8 mouse cellular contexts compared by ENCODE assay signal in the genomic region with DNA sequence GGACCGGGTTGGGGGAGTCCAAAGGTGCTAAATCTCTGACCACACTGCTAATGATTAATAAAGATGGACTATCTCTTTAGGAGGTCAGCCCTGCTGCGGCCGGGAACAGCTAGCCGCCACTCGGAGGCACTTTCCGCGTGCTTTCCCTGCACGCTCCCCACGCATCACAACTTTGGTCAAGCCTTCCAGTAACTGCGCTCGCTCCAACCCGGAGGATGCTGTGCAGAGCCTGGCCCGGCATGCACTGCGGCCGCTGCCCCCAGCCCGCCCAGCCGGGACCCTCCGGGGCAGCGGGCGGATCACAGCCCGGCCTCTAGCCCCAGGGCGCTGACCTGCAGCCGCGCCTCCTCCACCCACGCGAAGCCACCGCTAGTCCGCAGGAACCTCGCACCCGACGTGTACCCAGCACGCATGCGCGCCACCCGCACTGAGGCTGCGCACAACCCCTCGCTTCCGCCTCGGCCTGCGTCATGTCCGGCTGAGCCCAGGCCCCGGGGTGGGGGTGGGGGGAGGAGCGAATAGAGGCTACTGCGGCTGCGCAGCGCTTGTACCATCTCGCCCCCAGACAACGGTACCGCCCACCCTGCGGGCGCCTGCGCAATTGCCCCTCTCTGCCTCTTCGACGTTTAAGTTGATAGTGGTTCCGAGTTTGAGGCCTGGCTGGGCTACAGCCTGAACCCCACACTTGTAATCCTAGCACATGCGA. TPM values are rescaled to one million over a fixed set of nuclear protein-coding genes. Genes with fewer than 3 reads are reported as not detected.
DNase-seq lines count a peak whose midpoint lies in the region; ATAC-seq and TF ChIP-seq lines count a peak whose summit lies in the region.

No protein-coding gene starts in this region.

- H3K9me3 ChIP-seq in ES-E14 (ENCODE audit: control insufficient read depth, insufficient read depth, low read depth, low read length) = no peaks in the 10 kb centered on the region
- no peaks in the 10 kb centered on the region for H3K9me3 ChIP-seq in forebrain, embryonic 16.5 days (ENCODE audit: control insufficient read depth, low read length)
- no peaks in the 10 kb centered on the region for H3K9me3 ChIP-seq in lung, embryonic 14.5 days (ENCODE audit: low read depth, low read length)

- TF ChIP-seq CTCF in layer of hippocampus, adult 2 months (conservative IDR thresholded peaks at IDR 0.05) = peak; percentile 56
- TF ChIP-seq CTCF in lung, embryonic 14.5 days (IDR thresholded peaks at IDR 0.05; ENCODE audit: low read depth) = no peak; the same call in 1 of the 2 replicates
- no peak for TF ChIP-seq CTCF in olfactory bulb, adult 2 months (IDR thresholded peaks at IDR 0.05; ENCODE audit: insufficient read depth, low read depth, low read length)
- peak; percentile 20; the same call in 1 of the 2 replicates for TF ChIP-seq CTCF in thymus, adult 2 months (IDR thresholded peaks at IDR 0.05; ENCODE audit: borderline replicate concordance, control insufficient read depth, extremely low read depth, insufficient read depth, low read length, poor library complexity)

- H3K27ac ChIP-seq in ES-E14 (ENCODE audit: insufficient read depth, low read depth, low read length, poor library complexity, severe bottlenecking) = peak overlapping the region; percentile 64
- peak overlapping the region; percentile 60 for H3K27ac ChIP-seq in forebrain, embryonic 16.5 days (ENCODE audit: low read length)
- peak overlapping the region; percentile 94 for H3K27ac ChIP-seq in layer of hippocampus, adult 2 months
- H3K27ac ChIP-seq in lung, embryonic 14.5 days (ENCODE audit: low read depth) = peak overlapping the region; percentile 83
- H3K27ac ChIP-seq in olfactory bulb, adult 2 months (ENCODE audit: insufficient read depth, low read depth, low read length) = peak overlapping the region; percentile 60
- peak overlapping the region; percentile 36 for H3K27ac ChIP-seq in thymus, adult 2 months (ENCODE audit: control insufficient read depth, insufficient read depth, low read length)

- DNase-seq in ES-E14 (ENCODE audit: low read depth, low spot score) = peak; percentile 99
- peak; percentile 99 for DNase-seq in cerebellum, adult 11-12 months
- peak; percentile 99 for DNase-seq in heart, postnatal 36 days
- DNase-seq in layer of hippocampus, adult 2 months (ENCODE audit: low spot score in 2 of 2) = peak; percentile 96 to 99
- peak; percentile 99 for DNase-seq in lung, embryonic 14.5 days
- peak; percentile 98 for DNase-seq in thymus, adult 2 months

- H3K36me3 ChIP-seq in ES-E14 (ENCODE audit: control insufficient read depth, insufficient read depth, low read length, poor library complexity, severe bottlenecking) = peaks cover 22% of the 10 kb centered on the region
- H3K36me3 ChIP-seq in forebrain, embryonic 16.5 days (ENCODE audit: control insufficient read depth, insufficient read depth) = peaks cover 3% of the 10 kb centered on the region; the same call in 1 of the 2 replicates
- H3K36me3 ChIP-seq in lung, embryonic 14.5 days (ENCODE audit: insufficient read depth) = peaks cover 24% of the 10 kb centered on the region
- H3K36me3 ChIP-seq in thymus, adult 2 months (ENCODE audit: control insufficient read depth, insufficient read depth, low read length) = peaks cover 4% of the 10 kb centered on the region; the same call in 1 of the 2 replicates

- H3K9ac ChIP-seq in ES-E14 (ENCODE audit: insufficient read depth, low read depth, low read length, poor library complexity, severe bottlenecking) = peak overlapping the region; percentile 93
- H3K9ac ChIP-seq in forebrain, embryonic 16.5 days (replicated peaks; ENCODE audit: low read depth, low read length) = peak overlapping the region; percentile 68
- peak overlapping the region; percentile 87 for H3K9ac ChIP-seq in lung, embryonic 14.5 days

- peak; percentile 90 for TF ChIP-seq POLR2A in olfactory bulb, adult 2 months (IDR thresholded peaks at IDR 0.05; ENCODE audit: insufficient read depth, low read depth, low read length)
- TF ChIP-seq POLR2A in thymus, adult 2 months (IDR thresholded peaks at IDR 0.05; ENCODE audit: control insufficient read depth, extremely low read depth, insufficient read depth, low read length, poor library complexity) = peak; percentile 86

- peak overlapping the region; percentile 75 to 92 for H3K4me3 ChIP-seq in ES-E14 (ENCODE audit: insufficient read depth in 1 of 2, low read depth in 1 of 2, low read length in 2 of 2, poor library complexity in 1 of 2, severe bottlenecking in 1 of 2)
- H3K4me3 ChIP-seq in forebrain, embryonic 16.5 days (replicated peaks; ENCODE audit: low read length) = peak overlapping the region; percentile 70
- peak overlapping the region; percentile 99 for H3K4me3 ChIP-seq in layer of hippocampus, adult 2 months
- peak overlapping the region; percentile 90 for H3K4me3 ChIP-seq in lung, embryonic 14.5 days (ENCODE audit: low read depth, low read length)
- peak overlapping the region; percentile 79 for H3K4me3 ChIP-seq in olfactory bulb, adult 2 months (ENCODE audit: insufficient read depth, low read depth, low read length)
- peak overlapping the region; percentile 84 for H3K4me3 ChIP-seq in thymus, adult 2 months (ENCODE audit: control insufficient read depth, insufficient read depth, low read length)

- under 1% methylated on average over 55 of the region's 56 CpGs for WGBS in forebrain, embryonic 16.5 days
- under 1% methylated on average over 56 of the region's 56 CpGs for WGBS in lung, embryonic 14.5 days
- under 1% methylated on average over 55 of the region's 56 CpGs for WGBS in olfactory bulb, adult 2 months
- 1% methylated on average over 56 of the region's 56 CpGs for WGBS in thymus, adult 2 months

- intact Hi-C loops in heart, postnatal 36 days (cut with DNase I) = loop anchor here (10.0 kb wide), 1 partner anchor 665 kb away; no protein-coding TSS in a partner anchor

- peak overlapping the region; percentile 79 for H3K4me2 ChIP-seq in forebrain, embryonic 16.5 days (ENCODE audit: low read length)
- peak overlapping the region; percentile 66 for H3K4me2 ChIP-seq in lung, embryonic 14.5 days

- in situ Hi-C loops in ES-E14 (cut with MboI; ENCODE audit: low sequenced_read_pairs in 2 of 2, unreplicated experiment in 2 of 2) = loop anchor here in 1 of 2 experiments (10.0 kb wide), 1 partner anchor 255 kb away; a partner anchor contains a TSS

- no peaks in the 10 kb centered on the region for H3K27me3 ChIP-seq in forebrain, embryonic 16.5 days (replicated peaks; ENCODE audit: control insufficient read depth, insufficient read depth, low read length)
- H3K27me3 ChIP-seq in lung, embryonic 14.5 days (ENCODE audit: insufficient read depth, low read length) = no peaks in the 10 kb centered on the region
- H3K27me3 ChIP-seq in thymus, adult 2 months (ENCODE audit: control insufficient read depth, insufficient read depth, low read length) = no peaks in the 10 kb centered on the region

- peak; percentile 88 for ATAC-seq in forebrain, embryonic 16.5 days
- ATAC-seq in lung, embryonic 14.5 days (ENCODE audit: insufficient read depth) = peak; percentile 89

- H3K4me1 ChIP-seq in ES-E14 (ENCODE audit: control insufficient read depth in 2 of 2, insufficient read depth in 2 of 2, low read length in 2 of 2, poor library complexity in 1 of 2) = peaks cover 0 to 9% of the 10 kb centered on the region in 2 experiments; a peak in 2 of 4 replicates
- H3K4me1 ChIP-seq in forebrain, embryonic 16.5 days (replicated peaks; ENCODE audit: control insufficient read depth, insufficient read depth, low read length) = peaks cover 19% of the 10 kb centered on the region
- 0 out of 2 replicates have a peak, but pooled peaks cover 6% of the 10 kb centered on the region for H3K4me1 ChIP-seq in lung, embryonic 14.5 days (ENCODE audit: insufficient read depth)
- H3K4me1 ChIP-seq in olfactory bulb, adult 2 months (ENCODE audit: control insufficient read depth, insufficient read depth, low read length) = peaks cover 18% of the 10 kb centered on the region
- H3K4me1 ChIP-seq in thymus, adult 2 months (replicated peaks; ENCODE audit: control insufficient read depth, insufficient read depth, low read length) = peaks cover 10% of the 10 kb centered on the region

TF ChIP-seq in ES-E14, 5 proteins besides CTCF, POLR2A, EP300 and RAD21:
- TF ChIP-seq MAFK (IDR thresholded peaks at IDR 0.05; ENCODE audit: insufficient read depth, low read depth, low read length) = no peak
- TF ChIP-seq ZNF384 (IDR thresholded peaks at IDR 0.05; ENCODE audit: low read depth, low read length) = no peak
- TF ChIP-seq HCFC1 (IDR thresholded peaks at IDR 0.05; ENCODE audit: borderline replicate concordance, insufficient read depth, low read length) = no peak
- no peak for TF ChIP-seq ZC3H11A (IDR thresholded peaks at IDR 0.05; ENCODE audit: borderline replicate concordance, low read depth, low read length)
- TF ChIP-seq CHD2 (IDR thresholded peaks at IDR 0.05; ENCODE audit: low read depth, low read length) = no peak

RNA-seq across cellular contexts. Expression of a gene that starts 4.6 kb away (rescaled TPM):
- total RNA-seq in ES-E14 (2012; rRNA removed) = 308 and 393 TPM in 2 replicates
- 357 and 370 TPM in 2 replicates for polyA plus RNA-seq in forebrain, embryonic 16.5 days (2015; fragmentation: Nextera tagmentation; extraction: Ambion mirVana)
- total RNA-seq in heart, postnatal 36 days (2021) = 100 to 1,000 TPM; 247 to 253 TPM
- 100 to 1,000 TPM; 250 to 252 TPM for total RNA-seq in layer of hippocampus, adult 2 months (2021)
- polyA plus RNA-seq in lung, embryonic 14.5 days (2014; fragmentation: Nextera tagmentation; extraction: Ambion mirVana) = 477 and 500 TPM in 2 replicates
- not detected in 2 replicates for polyA plus RNA-seq in olfactory bulb, adult 2 months (2012; ENCODE audit: insufficient read depth, insufficient read length, low replicate concordance, missing spikeins)
- 128 and 138 TPM in 2 replicates for polyA plus RNA-seq in thymus, adult 2 months (2012; rRNA removed)

RNA-seq across cellular contexts. Expression of a gene that starts 4.8 kb away (rescaled TPM):
- 0.27 and 0.42 TPM in 2 replicates for total RNA-seq in ES-E14 (2012; rRNA removed)
- 0.34 and 0.35 TPM in 2 replicates for polyA plus RNA-seq in forebrain, embryonic 16.5 days (2015; fragmentation: Nextera tagmentation; extraction: Ambion mirVana)
- total RNA-seq in heart, postnatal 36 days (2021) = under 1 TPM in 1 of 2 experiments, not detected in 1; 0.25 TPM
- total RNA-seq in layer of hippocampus, adult 2 months (2021) = under 1 TPM; 0.39 to 0.41 TPM
- 0.12 TPM in 1 of 2 replicates, not detected in the other for polyA plus RNA-seq in lung, embryonic 14.5 days (2014; fragmentation: Nextera tagmentation; extraction: Ambion mirVana)
- not detected in 2 replicates for polyA plus RNA-seq in olfactory bulb, adult 2 months (2012; ENCODE audit: insufficient read depth, insufficient read length, low replicate concordance, missing spikeins)
- polyA plus RNA-seq in thymus, adult 2 months (2012; rRNA removed) = 13.4 and 13.5 TPM in 2 replicates

RNA-seq across cellular contexts. Expression of a gene that starts 55.9 kb away (rescaled TPM):
- 22.8 and 38.0 TPM in 2 replicates for total RNA-seq in ES-E14 (2012; rRNA removed)
- 16.3 and 16.6 TPM in 2 replicates for polyA plus RNA-seq in forebrain, embryonic 16.5 days (2015; fragmentation: Nextera tagmentation; extraction: Ambion mirVana)
- 10 to 100 TPM; 13.7 to 19.6 TPM for total RNA-seq in heart, postnatal 36 days (2021)
- total RNA-seq in layer of hippocampus, adult 2 months (2021) = 10 to 100 TPM; 42.5 to 50.6 TPM
- 41.5 and 48.3 TPM in 2 replicates for polyA plus RNA-seq in lung, embryonic 14.5 days (2014; fragmentation: Nextera tagmentation; extraction: Ambion mirVana)
- not detected in 2 replicates for polyA plus RNA-seq in olfactory bulb, adult 2 months (2012; ENCODE audit: insufficient read depth, insufficient read length, low replicate concordance, missing spikeins)
- polyA plus RNA-seq in thymus, adult 2 months (2012; rRNA removed) = 12.4 and 17.2 TPM in 2 replicates

Comparison
In these comparisons a context has a peak if more than half of its experiments do, and no peak if none do; other contexts are left out.
1. Peak in every context shown above with its lines: DNase-seq, ATAC-seq, H3K4me3 ChIP-seq and H3K27ac ChIP-seq.
2. H3K27ac ChIP-seq: peak in every context shown above with its lines; median percentile 94 in layer of hippocampus, adult 2 months; 83 in lung, embryonic 14.5 days; 64 in ES-E14; 60 in forebrain, embryonic 16.5 days; 60 in olfactory bulb, adult 2 months; 36 in thymus, adult 2 months.
3. CTCF ChIP-seq: peak in layer of hippocampus, adult 2 months (single experiment) and thymus, adult 2 months (single experiment); none in lung, embryonic 14.5 days (single experiment) and olfactory bulb, adult 2 months (single experiment).
4. RNA of a gene that starts 4.8 kb away (polyA plus RNA-seq): 13.4 to 13.5 TPM in thymus, adult 2 months; 0.34 to 0.35 TPM in forebrain, embryonic 16.5 days, 0.12 TPM in lung, embryonic 14.5 days and not detected in olfactory bulb, adult 2 months; every median in the first group is over 10 times any median in the second.
5. RNA of a gene that starts 55.9 kb away (polyA plus RNA-seq): 41.5 to 48.3 TPM in lung, embryonic 14.5 days, 12.4 to 17.2 TPM in thymus, adult 2 months and 16.3 to 16.6 TPM in forebrain, embryonic 16.5 days; not detected in olfactory bulb, adult 2 months; every median in the first group is over 10 times any median in the second.